Mouse (Mus musculus): ENCODE measurements at regions not wholly inside any gene's neighbourhood (a gene's known extent, or its start where the extent isn't known, plus 50 kb on each side); places are given as distances from the start of the nearest gene placed in this dataset.
"Not testable (repeated sequence)": the region's sequence is repeated elsewhere in the genome, so short reads cannot be mapped to it uniquely, and the experiment has no call there.

DNA sequence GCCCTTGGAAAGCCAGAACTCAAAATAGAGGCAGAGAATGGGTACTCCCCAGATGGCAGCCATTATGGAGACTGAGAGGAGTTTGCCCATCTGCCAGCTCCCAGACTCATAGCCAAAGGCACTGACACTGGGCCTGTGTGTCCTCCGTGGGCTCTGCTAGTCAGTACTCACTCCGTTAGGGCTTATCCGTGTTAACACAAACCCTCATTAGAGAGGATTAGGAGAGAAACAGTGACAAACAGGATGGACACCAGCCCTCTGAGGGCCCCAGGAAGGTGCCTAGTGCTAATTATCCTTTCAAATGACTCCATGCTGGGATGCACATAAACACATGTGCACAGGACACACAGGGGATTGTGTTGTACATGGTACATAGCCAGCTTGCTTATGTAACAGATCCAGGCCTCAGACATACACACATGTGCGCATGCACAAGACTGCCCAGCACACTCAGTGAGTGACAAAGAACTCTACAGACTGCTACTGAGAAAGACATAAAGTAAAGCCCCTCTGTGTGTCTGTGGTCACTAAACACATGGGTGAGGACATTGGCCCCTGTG, 267.6 kb upstream of the Irx1 start:
- TF ChIP-seq POLR2A (IDR thresholded peaks at IDR 0.05; ENCODE audit: borderline replicate concordance, extremely low read depth, insufficient read depth, insufficient read length, poor library complexity, severe bottlenecking) (no peak), CTCF (IDR thresholded peaks at IDR 0.05; ENCODE audit: borderline replicate concordance, extremely low read depth, insufficient read depth, insufficient read length) (no peak)
- DNase-seq (ENCODE audit: low read depth): peak; percentile 61

DNA sequence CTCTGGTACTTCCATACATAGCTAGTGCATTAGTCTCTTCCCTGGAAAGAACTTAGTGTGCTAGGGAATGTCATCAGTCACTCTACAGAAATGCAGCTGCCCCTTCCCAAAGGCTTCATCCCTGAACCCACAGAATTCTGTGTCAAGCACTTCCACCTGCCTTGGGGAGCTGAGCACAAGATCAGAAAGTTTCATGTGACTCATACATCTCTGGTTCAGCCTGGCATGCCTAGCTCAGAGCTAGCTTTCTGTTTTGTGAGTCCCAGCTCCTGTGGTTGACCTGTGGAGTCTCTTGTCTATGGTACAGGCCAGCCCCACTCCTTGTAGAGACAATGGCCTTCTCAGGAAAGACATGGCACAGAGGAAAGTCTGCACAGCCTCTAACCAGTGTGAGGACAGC, 268.6 kb upstream of the Irx1 start:
- no peak for TF ChIP-seq CTCF (IDR thresholded peaks at IDR 0.05; ENCODE audit: borderline replicate concordance, extremely low read depth, insufficient read depth, insufficient read length)
- no peak for TF ChIP-seq POLR2A (IDR thresholded peaks at IDR 0.05; ENCODE audit: borderline replicate concordance, extremely low read depth, insufficient read depth, insufficient read length, poor library complexity, severe bottlenecking)

DNA sequence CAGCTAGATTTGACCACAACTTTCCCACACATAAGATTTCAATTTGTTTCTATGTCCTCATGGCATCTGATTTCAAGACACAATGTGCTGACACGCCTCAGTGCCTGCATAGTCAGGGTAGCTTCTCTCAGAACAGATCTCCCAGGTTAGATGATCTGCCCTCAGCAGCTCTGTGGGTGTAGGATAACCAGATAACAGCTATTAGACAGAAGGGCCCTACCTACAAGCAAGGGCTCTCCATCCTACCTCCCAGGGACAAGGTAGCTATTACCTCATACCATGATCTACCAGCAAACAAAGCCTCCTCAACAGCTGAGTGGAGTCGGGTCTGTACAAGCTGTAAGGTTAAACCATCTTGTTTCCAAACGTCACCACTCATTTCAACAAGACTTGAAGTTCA, 278.4 kb upstream of the Irx1 start:
- DNase-seq (ENCODE audit: low read depth): no peak
- TF ChIP-seq POLR2A (IDR thresholded peaks at IDR 0.05; ENCODE audit: borderline replicate concordance, extremely low read depth, insufficient read depth, insufficient read length, poor library complexity, severe bottlenecking): no peak
- TF ChIP-seq CTCF (IDR thresholded peaks at IDR 0.05; ENCODE audit: borderline replicate concordance, extremely low read depth, insufficient read depth, insufficient read length): no peak

More for the DNA sequence above, 268.6 kb upstream of the Irx1 start:
- no peak for DNase-seq (ENCODE audit: low read depth)

DNA sequence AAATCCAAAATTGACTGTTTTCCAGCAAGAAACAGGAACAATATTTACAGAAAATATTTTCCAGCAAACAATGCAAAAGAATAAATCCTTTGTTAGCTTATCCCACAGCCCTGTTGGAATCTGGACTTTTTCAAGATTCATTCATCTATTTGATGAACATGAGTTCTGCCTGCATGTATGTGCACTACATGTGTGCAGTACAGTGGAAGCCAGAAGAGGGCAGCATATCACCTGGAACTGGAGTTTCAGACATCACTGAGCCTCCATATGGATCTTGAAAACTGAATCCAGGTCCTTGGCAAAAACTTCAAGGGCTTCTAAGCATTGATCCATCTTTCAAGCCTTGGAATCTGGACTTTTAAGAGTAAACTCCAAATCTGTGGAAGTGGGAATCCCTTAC, 286.9 kb upstream of the Irx1 start:
- no peak for DNase-seq (ENCODE audit: low read depth)
- TF ChIP-seq POLR2A (IDR thresholded peaks at IDR 0.05; ENCODE audit: borderline replicate concordance, extremely low read depth, insufficient read depth, insufficient read length, poor library complexity, severe bottlenecking) (no peak), CTCF (IDR thresholded peaks at IDR 0.05; ENCODE audit: borderline replicate concordance, extremely low read depth, insufficient read depth, insufficient read length) (no peak)

DNA sequence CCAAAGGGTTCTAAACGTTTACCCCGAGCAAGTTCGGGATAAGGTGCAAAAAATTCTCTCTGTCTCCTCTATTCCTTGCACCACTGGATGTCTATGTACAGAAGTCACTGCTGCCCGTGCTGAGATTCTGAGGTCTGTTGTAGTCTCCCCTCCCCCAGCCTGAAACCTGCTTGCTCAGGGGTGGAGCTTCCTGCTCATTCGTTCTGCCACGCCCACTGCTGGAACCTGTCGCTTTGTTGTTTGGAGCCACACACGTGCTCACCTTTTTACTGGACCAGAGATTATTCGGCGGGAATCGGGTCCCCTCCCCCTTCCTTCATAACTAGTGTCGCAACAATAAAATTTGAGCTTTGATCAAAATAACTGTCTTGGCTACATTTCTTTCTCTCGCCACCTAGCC, 289.7 kb upstream of the Irx1 start:
- DNase-seq (ENCODE audit: low read depth): not testable (repeated sequence)

DNA sequence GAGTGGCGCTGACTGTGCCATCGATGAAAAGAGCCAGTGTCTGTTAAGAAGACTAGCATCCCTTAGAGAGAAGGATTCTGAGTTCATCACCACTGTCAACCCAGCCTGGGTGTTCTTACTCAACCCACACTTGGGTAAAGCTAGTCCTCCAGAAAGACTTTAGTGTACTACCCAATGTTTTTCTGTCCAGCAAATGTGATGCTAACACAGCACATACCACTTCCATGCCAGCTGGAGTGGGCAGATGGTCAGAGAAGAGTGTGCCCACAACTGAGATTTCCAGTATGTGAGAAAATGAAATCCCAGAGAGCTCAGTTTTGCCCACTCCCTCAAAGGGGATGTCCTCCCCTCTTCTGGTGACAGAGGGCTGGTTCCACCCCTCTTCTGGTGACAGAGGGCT, 295.3 kb upstream of the Irx1 start:
- DNase-seq (ENCODE audit: low read depth): no peak
- no peak for TF ChIP-seq POLR2A (IDR thresholded peaks at IDR 0.05; ENCODE audit: borderline replicate concordance, extremely low read depth, insufficient read depth, insufficient read length, poor library complexity, severe bottlenecking)
- TF ChIP-seq CTCF (IDR thresholded peaks at IDR 0.05; ENCODE audit: borderline replicate concordance, extremely low read depth, insufficient read depth, insufficient read length): no peak

DNA sequence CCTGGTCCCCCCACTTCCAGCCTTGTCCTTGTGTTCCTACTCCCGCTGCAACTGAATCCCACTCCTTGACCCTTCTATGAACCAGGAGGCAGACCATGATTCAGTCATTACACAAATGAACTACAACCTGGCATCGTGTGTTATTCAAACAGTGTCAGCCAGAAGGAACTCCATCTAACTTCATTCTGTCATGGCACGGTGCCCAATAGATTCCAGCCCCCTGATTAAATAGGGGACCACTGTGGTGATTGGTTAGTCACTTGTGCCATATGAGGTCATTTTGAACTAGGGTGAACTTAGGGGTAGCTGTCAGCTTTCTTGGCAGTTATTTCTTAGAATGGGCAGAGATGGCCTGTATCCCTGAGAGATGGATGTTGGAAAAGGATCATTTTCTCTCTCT, 300.9 kb upstream of the Irx1 start:
- TF ChIP-seq CTCF (IDR thresholded peaks at IDR 0.05; ENCODE audit: borderline replicate concordance, extremely low read depth, insufficient read depth, insufficient read length): no peak
- peak; percentile 42 for DNase-seq (ENCODE audit: low read depth)

DNA sequence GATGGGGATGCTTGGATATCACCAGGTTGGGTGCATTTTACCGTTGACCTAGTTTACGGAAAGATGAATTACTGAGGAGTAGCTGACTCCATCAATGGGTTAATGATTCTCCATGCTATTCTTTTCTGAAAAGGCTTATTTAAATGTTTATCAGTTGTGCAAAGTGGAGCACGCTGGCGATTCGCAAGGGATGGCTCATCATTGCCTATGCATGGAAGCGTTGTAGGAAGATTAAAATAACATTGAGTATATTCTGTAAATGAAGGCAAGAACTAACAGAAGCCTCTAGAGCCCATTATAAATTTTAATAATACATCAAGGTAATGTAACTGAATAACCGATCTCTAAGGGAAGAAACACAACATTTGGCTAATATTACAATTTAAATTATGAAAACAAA, 301.6 kb upstream of the Irx1 start:
- no peak for TF ChIP-seq POLR2A (IDR thresholded peaks at IDR 0.05; ENCODE audit: borderline replicate concordance, extremely low read depth, insufficient read depth, insufficient read length, poor library complexity, severe bottlenecking)
- no peak for TF ChIP-seq CTCF (IDR thresholded peaks at IDR 0.05; ENCODE audit: borderline replicate concordance, extremely low read depth, insufficient read depth, insufficient read length)
- peak; percentile 64 for DNase-seq (ENCODE audit: low read depth)

DNA sequence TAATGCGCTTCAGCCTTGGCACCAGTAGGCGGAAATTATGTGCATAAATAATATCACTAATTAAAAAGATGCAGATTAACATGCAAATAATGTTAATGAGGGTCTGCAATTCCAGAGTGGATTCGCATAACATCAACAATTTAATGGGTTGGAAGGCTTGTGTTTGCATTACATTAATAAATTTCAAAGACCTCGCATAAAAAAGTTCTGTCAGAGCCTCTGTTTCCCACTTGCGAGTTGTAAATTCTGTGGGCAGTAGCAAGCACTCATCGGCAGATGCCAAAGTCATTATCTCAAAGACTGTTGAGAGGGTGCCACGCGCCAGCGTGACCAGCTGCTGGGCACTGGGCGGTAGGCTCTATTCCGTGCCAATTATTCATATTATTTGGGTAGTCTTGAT, 302.1 kb upstream of the Irx1 start:
- DNase-seq (ENCODE audit: low read depth): peak; percentile 87
- TF ChIP-seq POLR2A (IDR thresholded peaks at IDR 0.05; ENCODE audit: borderline replicate concordance, extremely low read depth, insufficient read depth, insufficient read length, poor library complexity, severe bottlenecking) (no peak), CTCF (IDR thresholded peaks at IDR 0.05; ENCODE audit: borderline replicate concordance, extremely low read depth, insufficient read depth, insufficient read length) (no peak)

DNA sequence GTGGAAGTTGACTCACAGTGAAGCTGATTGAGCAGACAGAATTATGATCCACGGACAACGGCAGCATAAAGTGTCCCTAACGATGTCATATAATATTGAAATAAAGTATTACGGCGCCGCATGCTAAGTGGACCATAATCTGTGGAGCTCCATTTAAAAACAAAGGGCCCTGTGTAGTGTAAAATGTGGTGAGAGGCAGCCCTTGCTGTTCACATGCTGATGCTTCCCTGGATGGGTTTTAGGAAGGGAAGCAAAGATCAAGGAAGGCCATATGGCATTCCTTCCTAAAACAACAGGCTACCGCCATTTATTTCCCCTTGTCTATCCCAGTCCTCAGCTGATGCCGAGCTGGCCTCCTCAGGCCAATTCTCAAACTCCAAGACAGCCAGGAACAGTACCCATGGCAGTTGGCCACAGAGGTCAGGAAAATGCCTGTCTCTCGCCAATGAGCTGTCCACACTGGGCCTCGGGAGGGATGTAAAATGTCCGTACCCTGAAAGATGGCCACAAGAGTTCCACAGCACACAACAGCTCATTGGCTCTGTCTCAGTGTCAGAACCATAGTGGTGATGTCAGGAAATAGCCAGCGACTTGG, 302.7 kb upstream of the Irx1 start:
- no peak for TF ChIP-seq POLR2A (IDR thresholded peaks at IDR 0.05; ENCODE audit: borderline replicate concordance, extremely low read depth, insufficient read depth, insufficient read length, poor library complexity, severe bottlenecking)
- TF ChIP-seq CTCF (IDR thresholded peaks at IDR 0.05; ENCODE audit: borderline replicate concordance, extremely low read depth, insufficient read depth, insufficient read length): no peak
- DNase-seq (ENCODE audit: low read depth): peak; percentile 49

DNA sequence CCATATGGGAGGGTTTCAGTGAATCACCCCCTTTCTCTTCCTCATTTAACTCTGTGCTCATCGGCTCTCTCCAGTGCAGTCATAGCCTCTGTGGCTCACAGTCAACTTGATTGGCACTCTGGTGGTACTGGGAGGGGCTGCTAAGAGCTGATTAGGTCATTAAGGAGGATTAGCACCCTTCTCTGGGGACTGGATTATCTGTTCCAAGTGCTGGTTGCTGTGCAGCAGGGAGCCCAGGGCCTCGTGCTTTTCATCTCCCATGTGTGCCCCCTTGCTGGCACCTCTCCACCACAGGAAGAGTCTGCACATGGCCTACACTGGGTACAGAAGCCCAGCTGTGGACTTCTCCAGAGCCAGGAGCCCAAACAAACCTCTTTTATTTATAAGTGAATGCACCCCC, 316.8 kb upstream of the Irx1 start:
- DNase-seq (ENCODE audit: low read depth): peak; percentile 86
- TF ChIP-seq CTCF (IDR thresholded peaks at IDR 0.05; ENCODE audit: borderline replicate concordance, extremely low read depth, insufficient read depth, insufficient read length) (no peak), POLR2A (IDR thresholded peaks at IDR 0.05; ENCODE audit: borderline replicate concordance, extremely low read depth, insufficient read depth, insufficient read length, poor library complexity, severe bottlenecking) (no peak)

DNA sequence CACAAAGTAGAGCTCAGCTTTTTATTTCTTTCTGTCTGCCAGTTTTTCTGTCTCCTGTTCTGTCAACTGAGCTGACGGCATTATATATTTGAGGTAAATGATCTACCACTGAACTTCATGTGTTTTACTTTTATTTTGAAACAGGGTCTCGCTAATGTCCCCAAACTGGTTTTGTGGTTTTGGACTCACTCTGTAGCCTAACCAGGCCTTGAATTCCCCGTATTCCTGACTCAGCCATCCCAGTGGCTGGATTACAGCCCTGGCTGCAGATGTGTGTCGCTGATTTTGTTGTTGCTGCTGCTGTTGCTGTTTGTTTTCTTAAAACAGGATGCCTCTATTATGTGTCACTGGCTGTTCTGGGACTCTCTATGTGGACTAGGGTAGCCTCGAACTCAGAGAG, 317.3 kb upstream of the Irx1 start:
- DNase-seq (ENCODE audit: low read depth): no peak
- TF ChIP-seq POLR2A (IDR thresholded peaks at IDR 0.05; ENCODE audit: borderline replicate concordance, extremely low read depth, insufficient read depth, insufficient read length, poor library complexity, severe bottlenecking) (no peak), CTCF (IDR thresholded peaks at IDR 0.05; ENCODE audit: borderline replicate concordance, extremely low read depth, insufficient read depth, insufficient read length) (no peak)

DNA sequence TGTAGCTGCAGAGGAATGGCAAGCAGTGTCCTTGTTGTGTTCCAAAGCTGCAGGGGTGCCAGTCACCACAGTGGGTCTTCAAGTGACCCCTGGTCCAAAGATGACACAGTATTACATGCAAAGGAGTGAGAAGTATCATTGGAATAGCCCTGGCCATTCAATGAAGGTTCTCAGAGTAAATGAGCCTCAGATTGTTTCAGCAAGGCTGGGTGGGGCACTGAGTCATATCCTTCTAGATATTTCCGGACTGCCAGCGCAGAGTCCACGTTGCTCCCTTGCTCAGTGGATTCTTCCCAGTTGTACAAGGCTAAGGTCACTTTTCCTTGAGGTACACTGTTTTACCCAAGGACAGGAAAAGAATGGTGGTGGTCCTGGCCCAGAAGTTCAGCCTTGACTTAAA, 319.2 kb upstream of the Irx1 start:
- TF ChIP-seq POLR2A (IDR thresholded peaks at IDR 0.05; ENCODE audit: borderline replicate concordance, extremely low read depth, insufficient read depth, insufficient read length, poor library complexity, severe bottlenecking) (no peak), CTCF (IDR thresholded peaks at IDR 0.05; ENCODE audit: borderline replicate concordance, extremely low read depth, insufficient read depth, insufficient read length) (no peak)
- DNase-seq (ENCODE audit: low read depth): no peak

Measured in brain, embryonic 14.5 days (tissue).